Mouse (Mus musculus) adrenal gland, adult 2 months (tissue): Measurements from ENCODE around the gene Rxfp4. TPM values are rescaled to one million over a fixed set of nuclear protein-coding genes. Genes with fewer than 3 reads are reported as not detected.
A peak's percentile ranks its signal among the peaks of the same experiment; 100 is the strongest.

Experiments
- DNase-seq: peaks from one replicate; pipeline ENCODE4 v3.0.0; 2021
- polyA plus RNA-seq: library from polyadenylated mRNA; depleted of rRNA; stranded (reverse); fragments of >200 nt; gene quantifications from 2 replicates; pipeline ENCODE4 v1.2.3, GENCODE M21; 2012
- total RNA-seq, 2 experiments: library from RNA; stranded (reverse); gene quantifications; 2 replicates each; pipeline ENCODE4 v1.2.3; 2021

Gene Rxfp4
- total and polyA plus RNA-seq, 3 experiments: not detected

DNA sequence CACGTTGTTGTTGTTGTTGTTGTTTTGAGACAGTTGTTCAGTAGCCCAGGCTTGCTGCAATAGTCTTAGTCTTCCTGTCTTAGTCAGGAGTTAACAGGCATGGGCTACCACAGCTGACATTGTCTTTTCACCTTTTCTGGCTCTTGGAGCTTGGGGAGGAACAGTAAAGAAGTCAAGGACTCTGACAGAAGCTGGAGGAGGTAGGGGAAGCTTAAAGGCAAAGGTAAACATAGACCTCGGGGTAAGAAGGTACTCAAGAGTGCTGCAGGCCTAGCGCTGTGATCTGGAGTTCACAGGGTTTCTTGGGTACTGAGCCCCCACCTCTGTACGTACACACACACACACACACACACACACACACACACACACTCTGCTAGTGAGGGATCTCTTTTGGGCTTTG lies 24.2 kb downstream of the Rxfp4 start:
- no peak for DNase-seq

DNA sequence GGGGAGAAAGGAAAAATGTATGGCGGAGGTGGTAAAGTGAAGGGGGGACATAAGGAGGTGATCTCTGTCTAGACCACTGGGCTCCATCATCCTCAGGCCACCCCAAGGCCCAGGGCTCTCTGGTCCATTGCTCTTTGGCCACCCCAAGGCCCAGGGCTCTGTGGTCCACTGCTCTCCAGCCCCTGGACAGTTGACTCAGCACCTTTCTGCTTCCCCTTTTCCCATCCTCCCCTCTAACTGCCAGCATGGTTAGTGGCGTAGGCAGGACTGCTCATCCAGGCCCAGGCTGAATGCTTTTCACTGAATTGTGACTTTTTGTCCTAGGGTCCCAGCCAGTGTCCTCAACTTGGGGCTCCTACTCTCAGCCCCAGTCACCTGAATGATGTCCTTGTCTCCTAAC lies 25.4 kb downstream of the Rxfp4 start:
- no peak for DNase-seq

DNA sequence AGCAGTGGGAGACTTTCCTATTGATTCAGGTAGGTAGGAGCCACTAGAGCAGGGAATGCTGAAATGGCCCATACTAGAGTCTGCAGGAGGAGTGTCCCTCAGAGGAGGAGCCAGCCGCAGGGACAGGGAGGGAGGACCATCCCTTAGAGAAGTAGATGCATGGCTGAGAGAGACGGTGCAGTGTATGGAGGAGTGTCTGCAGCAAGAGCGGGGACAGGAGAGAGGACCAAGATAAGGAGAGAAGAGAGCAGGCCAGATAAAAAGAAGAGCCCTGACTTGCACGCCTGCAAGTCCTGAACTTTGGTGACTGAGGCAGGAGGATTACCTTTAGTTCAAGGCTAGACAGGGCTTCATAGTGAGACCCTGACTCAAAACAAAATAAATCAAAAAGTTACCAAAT lies 25.8 kb downstream of the Rxfp4 start:
- no peak for DNase-seq

DNA sequence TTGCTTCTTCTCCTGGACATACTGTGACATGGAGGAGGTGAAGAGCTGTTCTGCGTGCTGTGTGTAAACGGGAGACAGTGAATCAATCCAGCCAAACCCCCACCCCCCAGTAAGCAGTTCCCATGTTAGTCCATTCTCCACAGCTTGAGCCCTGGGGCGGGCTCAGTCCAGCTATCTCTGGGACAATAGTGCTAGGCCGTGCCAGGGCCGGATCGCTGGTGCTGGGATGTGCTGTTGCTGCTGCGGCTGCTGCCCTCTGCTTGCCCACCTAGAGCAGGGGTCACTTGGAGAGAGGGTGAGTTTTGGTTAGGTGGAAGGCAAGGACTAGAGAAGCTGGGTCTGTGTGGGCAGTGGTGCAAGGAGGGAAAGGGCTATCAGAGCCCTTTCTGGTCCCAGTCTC lies 26.6 kb downstream of the Rxfp4 start:
- no peak for DNase-seq

DNA sequence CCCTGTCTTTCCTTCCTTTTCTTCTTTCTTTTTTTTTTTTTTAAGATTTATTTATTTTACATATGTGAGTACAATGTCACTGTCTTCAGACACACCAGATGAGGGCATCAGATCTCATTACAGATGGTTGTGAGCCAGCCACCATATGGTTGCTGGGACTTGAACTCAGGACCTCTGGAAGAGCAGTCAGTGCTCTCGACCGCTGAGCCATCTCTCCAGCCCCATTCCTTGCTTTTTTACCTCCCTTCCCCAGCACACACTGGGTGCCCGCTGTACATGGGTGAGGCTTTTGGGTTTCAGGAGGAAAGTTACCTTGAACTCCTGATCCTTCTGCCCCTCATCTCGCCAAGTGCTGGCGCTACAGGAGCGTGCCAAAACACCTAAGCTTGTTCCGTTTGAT lies 27.4 kb downstream of the Rxfp4 start:
- no peak for DNase-seq

DNA sequence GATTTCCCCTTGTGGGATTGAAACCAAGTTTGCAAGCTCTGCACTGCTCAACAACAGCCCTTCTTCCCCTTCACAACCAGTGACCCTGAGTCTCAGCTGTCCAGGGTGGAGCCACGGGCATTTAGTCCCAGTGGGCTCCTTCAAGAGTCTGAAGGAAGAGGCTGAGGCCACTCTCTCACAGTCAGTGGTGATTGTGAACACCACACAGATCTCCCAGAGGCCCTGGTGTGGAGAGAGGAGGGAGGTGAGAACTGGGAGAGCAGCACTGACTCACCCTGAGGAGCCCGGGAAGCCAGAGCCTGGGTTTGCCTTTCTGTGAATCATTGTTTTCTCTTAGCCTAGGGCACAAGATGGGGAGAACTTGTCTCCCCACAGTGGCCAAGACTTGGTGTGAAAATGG lies 28.0 kb downstream of the Rxfp4 start:
- DNase-seq: no peak

DNA sequence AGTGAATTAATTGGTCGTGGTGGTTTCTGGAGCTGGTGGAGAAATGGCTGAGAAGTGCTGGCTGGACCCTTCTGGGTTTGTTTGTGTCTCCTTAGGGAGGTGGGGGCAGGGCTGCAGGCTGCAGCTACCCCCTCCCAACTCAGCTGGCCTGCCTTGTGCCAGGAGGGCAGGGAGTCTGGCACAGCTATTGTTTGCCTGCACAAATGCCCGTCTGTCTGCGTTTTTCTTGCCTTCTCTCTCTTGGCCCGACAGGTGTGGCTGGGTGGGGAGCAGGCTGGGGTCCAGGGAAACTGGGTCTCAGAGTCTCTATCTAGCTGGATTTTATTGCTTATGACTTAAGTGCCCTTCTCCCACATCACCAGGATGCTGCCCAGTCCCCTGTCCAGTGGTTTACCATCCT lies 28.6 kb downstream of the Rxfp4 start:
- no peak for DNase-seq

DNA sequence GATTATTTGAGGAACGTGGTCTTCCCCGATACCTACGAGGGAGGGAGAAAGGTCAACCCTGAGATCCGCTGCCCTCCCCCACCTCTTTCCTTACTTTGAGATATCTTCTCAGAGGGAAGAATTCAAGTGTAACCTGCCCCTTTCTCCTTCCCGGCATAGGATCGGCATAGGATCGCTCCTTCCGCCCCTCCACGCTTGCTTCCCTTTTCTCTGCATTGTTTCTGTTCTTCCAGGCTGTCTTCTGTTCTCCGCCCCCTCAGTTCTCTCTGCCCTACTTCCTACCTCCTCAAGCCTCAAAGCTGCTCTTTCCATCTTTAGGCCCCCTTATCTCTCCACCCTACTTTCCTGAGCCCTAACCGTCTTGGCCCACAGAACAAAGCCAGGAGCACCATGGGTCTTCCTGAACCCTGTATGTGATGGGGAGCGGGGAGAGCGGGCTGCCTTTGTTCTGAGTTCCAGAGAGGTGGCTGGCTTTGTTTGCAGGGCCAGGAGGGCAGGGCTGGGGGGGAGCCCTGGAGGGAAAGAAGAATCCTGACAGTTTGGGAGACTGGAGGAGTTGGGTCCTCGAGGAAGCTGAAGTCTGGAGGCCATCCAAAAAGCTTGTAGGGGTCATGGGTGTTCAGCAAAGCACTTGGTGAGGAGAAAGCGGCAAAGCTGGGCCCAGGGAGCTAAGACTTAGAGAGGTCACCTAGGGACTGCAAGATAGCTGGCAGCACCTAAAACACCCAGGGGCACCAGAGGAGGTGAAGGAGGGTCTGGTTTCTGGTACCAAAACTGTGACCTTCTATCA lies 29.4 kb downstream of the Rxfp4 start:
- no peak for DNase-seq

DNA sequence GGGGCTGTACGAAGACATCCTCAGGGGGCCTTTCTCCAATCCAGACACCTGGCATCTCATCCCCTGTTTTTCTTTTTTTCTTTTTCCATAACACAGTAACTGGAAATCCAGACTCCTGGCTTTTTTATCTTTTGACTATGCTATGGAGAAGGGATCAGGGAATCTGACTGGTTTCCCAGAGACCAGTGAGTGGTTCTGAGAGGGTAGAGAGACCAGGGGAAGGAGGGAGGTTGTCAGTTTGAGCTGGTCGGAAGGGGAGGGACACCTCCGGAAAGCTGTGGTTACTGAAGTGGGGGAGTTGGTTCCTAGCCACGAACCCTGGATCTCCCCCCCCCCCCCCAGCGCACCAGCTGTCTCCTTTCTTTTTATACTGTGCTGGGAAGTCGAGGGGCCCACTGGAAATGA lies 30.0 kb downstream of the Rxfp4 start:
- DNase-seq: no peak

DNA sequence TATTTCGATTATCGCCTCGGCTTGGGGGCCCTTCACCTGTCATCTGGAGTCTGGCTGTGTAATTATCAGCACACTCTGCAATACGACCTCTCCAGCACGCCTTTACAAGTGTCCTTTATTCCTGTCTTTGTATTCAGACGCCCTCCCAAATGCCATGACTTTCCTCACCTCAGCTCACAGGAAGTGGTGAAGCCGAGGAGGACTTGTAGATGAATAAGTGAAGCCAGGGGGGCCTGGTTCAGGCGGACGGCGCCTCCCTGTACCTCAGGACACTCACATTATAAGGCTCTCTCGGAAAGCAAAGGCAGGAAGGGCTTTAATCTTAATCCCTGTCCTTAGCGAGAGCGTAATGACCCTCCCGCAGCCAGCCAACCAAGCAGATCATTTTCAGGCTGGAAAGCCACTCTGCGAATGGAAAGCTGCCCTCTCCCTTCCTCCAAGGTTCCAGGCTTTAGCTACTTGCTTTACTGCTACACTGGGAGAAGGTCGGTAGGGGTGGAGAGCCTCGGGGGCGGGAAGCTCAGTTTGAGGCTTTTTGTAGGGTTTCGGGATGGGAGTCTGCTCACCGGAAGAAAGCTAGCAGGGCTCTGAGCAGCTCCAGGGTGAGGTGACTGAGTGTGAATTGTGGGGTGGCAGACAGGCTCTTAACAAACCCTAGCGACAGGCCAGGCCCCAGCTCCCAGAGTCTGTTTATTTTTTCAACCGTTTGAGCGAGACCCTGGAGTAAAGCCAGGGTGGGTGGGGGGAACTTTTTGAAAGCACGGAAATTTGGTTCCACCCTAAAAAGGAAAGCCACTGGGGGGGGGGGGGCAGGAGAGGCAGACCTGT lies 30.6 kb downstream of the Rxfp4 start:
- peak; percentile 60 for DNase-seq

DNA sequence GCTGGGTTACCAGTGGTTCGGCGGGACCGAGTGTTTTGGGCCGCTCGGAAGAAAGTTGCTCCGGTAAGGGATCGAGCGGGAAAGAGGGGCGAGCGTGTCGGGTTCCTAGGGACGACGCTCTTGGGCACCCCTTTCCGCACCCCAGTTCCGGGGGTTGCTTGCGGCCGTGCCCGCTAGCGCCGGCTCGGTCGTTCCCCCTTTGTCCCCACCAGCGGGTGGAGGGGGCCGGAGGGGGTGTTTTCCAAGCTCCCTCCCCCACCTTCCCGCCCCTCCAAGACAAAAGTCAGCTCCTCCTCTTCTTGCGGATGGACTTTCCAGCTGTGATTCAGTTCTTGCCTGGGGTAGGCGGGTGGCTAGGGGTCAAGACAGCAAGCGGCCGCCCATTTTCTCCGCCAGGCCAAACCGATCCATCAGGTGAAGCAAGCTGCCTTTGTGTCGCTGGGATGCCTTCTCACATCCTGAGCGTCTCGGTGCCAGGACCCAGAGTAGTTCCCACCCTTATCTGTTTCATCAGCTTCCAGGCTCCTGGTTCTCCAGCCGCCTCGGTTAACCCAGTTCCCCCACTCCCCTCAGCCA lies 31.3 kb downstream of the Rxfp4 start:
- DNase-seq: peak; percentile 71

DNA sequence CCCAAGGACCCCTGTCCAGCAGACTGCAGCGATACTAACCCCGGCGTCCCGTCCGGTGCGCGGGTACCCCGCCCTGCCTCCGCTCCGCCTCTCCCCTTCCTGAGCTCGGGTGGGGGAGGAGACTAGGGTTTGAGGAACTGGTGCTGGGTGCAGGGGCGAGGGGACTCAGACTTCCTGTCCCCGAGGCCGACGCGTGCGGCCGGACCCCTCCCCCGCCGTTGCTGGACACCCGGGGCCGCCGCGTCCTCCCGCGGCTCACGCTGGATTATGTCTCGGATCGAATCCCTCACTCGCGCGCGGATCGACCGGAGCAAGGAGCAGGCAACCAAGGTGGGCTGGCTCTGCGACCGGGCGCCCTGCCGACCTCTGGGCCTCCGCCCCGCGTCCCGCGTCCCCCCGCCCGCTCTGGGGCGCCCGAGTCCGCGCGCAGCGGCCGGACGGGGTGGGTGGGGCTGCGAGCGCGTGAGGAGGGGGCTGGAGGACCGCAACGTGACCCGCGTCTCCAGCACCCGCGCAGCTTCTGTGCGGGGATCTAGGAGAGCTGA lies 31.9 kb downstream of the Rxfp4 start:
- DNase-seq: peak; percentile 83

DNA sequence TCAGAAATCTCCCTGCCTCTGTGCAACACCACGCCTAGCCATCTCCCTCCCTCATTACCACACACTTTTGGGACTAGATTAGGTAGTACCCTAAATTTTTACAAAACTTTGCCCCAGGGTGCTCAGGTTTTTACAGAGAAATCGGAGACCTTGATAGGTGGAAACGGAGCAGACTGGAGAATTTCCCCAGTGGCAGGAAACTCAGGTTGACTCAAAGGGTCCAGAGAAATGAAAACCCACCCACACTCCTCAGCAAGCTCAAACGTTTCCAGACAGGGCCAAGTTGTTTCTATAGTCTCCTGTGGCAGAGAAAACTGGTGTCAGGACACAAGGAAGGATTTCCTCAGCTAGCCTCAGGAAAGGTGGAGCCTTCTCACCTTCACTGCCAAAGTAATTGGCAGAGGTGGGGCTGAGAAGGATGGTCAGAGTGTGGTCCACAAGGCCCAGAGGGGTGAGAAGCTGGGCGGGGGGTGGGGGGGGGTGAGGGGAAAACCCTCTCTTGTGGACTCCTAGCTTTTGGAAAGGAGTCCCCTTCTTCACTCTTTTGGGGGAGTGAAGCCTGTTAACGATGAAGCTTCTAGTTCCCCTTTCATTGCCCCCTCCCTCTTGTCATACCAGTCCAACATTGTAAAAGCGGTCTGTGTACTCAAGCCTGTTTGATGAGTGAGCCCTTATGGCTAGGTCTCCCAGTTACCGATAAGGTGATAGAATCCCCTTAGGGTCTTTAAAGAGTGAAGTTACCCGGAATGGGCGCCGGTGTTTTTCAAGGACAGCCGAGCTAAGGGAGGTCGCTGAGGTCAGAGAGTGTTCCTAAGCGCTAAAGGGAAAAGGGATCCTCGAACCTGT lies 32.6 kb downstream of the Rxfp4 start:
- no peak for DNase-seq

DNA sequence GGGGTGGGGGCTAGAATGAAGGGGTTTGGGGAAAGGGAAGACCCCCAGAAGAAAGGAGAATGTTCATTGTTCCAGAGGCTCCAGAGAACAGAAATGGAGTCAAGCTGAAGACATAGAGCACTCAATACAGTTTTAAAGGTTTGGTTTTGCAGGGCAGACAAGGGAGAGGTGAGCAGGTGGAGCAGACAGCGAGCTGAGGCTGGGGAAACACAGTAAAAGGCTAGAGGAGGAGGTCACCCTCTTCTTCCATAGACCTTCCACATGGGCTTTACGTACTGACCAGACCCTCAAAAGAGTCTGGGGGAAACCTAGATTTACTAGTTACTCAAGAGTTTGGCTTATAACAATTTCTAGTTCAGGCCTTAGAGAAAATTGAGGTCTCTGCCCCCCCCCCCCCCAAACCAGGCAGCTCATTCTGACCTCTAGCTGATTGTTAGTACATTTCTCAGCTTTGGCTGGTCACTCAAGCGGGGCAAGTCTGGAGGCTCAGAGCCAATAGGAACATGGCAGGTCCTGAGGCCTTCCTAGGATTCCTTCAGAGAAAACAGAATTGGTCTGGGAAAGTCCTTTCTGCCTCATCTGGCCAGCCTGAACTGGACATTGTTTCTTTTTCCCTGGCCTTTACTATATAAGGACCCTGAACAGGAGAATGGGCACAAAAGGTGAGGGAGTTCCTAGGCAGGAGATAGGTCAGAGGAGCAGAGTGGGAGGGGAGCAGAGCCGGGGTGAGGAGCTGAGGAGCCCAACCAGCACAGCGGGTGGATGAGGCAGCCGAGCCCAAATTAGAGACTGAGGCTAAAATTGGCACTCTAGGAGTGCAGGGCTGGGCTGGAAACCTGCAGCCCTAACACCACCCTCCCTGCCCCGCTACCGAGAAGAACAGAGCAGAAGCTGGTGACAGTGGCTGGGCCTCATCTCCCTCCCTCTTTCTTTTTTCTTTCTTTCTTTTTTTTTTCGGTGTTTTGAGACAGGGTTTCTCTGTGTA lies 33.5 kb downstream of the Rxfp4 start:
- DNase-seq: no peak

DNA sequence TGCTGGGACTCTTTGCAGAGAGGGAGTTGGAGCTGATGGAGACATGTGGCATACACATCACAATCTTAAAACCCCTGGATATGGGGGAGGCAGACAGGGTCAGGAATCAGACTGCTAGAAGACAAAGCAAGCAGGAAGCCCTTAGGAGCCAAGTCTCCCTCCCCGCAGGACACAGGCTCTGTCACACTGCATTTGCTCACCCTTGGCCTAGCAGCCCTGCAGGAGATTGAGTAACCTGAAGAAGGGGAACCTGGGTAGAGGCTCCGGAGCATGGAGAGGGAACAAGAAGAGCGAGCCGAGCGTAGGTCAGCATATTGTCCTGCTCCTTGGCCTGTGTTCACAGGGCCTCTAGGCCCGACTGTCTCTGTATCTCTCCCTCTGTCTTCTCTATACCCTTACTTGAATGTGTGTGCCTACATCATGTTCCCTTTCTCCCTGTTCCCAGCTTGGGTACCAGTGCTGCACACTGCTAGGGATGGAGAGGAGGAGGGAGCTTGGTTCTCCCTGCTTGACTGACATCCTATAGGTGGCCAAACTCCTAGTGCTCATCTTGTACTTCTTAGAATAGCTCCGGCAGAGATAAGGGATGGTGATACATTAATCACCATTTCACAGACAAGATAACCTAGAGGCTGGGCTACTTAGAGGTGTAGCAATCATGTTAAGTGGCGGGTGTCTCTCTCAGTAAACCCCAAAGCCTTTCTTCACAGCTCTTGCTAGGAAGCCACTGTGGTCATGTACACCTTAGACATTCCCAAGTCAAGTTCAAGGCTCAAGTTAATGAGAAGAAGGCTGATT lies 34.7 kb downstream of the Rxfp4 start:
- DNase-seq: no peak

DNA sequence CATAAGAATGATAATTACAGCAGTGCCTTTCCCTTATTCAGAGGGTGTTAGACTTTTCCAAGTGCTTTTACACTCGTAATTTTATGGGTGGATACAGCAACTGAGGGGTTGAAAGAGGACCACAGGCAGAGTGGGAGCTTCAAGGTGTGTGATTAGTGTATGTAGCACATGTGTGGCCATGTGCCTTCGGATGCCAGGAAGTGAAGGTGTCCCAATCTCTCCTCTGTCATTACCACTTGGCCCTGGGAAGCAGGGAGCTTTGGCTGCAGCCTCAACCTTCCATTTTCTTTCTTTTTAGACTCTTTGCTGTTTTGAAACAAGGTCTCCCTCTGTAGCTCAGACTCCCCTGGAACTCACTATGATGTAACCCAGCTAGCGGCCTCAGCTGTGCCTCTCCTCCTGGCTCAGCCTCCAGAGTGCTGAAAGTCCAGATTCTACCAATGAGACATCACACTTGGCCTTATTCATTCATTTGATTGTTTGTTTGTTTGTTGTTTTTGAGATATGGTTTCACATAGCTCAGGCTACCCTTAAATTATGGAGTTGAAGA lies 35.9 kb downstream of the Rxfp4 start:
- DNase-seq: no peak

DNA sequence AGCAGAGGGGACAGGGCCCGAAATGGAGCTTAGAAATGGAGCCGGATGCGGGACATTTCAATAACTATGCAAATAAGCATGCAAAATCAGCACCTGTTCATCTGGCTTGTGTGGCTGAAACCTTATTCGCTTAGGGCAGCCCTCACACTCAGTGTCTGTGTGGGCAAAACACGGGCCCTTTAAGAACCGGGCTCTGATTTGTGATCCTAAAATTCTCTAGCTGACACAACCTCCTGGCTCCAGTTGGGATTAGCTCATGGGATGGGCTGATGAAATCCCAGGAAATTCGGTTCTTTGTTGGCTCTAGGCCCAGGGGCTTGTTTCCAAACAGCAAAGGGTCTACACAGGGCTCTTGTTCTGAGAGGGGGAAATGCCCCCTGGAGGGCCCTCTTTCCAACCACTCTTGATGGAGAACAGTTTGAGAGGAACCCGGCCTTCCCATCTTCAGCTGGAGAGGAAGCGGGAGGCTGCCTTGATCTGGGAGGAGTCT lies 37.0 kb downstream of the Rxfp4 start:
- DNase-seq: peak; percentile 53

DNA sequence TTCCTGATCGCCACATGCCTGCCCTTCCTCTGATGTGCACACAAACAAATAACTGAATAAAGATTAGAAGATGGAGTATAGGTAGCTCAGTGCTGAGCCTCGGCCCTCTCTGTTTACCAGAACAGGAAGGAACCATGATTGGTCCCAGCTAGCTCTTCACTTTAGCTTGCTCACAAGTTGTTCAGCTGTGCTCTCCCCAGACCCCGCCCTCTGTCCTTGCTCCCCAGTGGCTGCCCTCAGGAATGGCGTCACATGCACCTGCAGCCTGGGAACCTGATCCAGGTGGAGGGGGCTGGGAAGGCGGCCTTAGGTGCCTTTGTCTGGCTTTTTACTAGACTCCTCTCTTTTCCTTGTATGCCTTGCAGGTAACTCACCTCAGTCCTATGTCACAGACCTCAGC lies 37.8 kb downstream of the Rxfp4 start:
- DNase-seq: no peak

DNA sequence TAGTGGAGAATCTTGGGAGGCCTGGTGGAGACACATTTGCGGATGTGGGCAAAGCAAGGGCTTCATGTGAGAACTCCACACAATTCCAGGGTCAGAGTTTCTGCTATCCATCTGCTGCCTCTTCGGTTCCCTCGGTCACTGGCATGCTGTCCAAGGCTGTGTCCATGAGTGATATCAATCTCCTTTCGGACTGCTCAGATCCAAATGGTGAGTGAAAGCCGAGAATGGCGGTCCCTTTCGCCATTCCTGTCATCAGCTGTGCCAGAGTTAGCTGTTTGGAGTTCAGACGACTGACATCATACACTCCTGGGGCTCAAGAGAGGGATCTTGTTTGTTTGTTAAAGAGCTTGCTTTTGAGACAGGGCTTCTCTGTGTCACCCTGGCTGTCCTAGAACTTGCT lies 38.5 kb downstream of the Rxfp4 start:
- DNase-seq: no peak
